Mouse (Mus musculus) hindbrain, postnatal 0 days (tissue): ENCODE measurements at regions not wholly inside any gene's neighbourhood (a gene's known extent, or its start where the extent isn't known, plus 50 kb on each side); places are given as distances from the start of the nearest gene placed in this dataset.
A peak's percentile ranks its signal among the peaks of the same experiment; 100 is the strongest.
"Not testable (repeated sequence)": the region's sequence is repeated elsewhere in the genome, so short reads cannot be mapped to it uniquely, and the experiment has no call there.

Experiments used
- ATAC-seq: fragments of 200-750 bp; cut with Nextera tagmentation; 2 replicates; pipeline ENCODE4 v1.8.0; 2017; ENCODE audit warnings: mild to moderate bottlenecking, moderate TSS enrichment, moderate library complexity
- DNase-seq: peaks from one replicate; pipeline ENCODE4 v3.0.0-alpha.2; 2015; ENCODE audit warnings: low spot score
- H3K27ac ChIP-seq: fragments of 300-500 bp; sonication (generic); 2 replicates; pipeline ENCODE4 v1.5.1; 2014; ENCODE audit warnings: mild to moderate bottlenecking
- H3K27me3 ChIP-seq: fragments of 300-500 bp; sonication (generic); 2 replicates; pipeline ENCODE4 v1.6.1; 2014; ENCODE audit warnings: low read length, mixed read lengths; ENCODE audit not compliant: insufficient read depth
- H3K36me3 ChIP-seq: fragments of 300-500 bp; sonication (generic); 2 replicates; pipeline ENCODE4 v1.6.1; 2014; ENCODE audit warnings: low read length, mixed read lengths; ENCODE audit not compliant: insufficient read depth
- H3K4me1 ChIP-seq: fragments of 300-500 bp; sonication (generic); 2 replicates; pipeline ENCODE4 v1.6.1; 2014; ENCODE audit warnings: antibody characterized with exemption, low read length, mixed read lengths; ENCODE audit not compliant: insufficient read depth
- H3K4me2 ChIP-seq: fragments of 300-500 bp; sonication (generic); 2 replicates; pipeline ENCODE4 v1.6.1; 2014; ENCODE audit warnings: low read depth, mild to moderate bottlenecking, low read length, moderate library complexity, mixed read lengths
- H3K4me3 ChIP-seq: fragments of 300-500 bp; sonication (generic); 2 replicates; pipeline ENCODE4 v1.5.1; 2014; ENCODE audit warnings: low read length
- H3K9ac ChIP-seq: fragments of 300-500 bp; sonication (generic); replicated peaks from 2 replicates; pipeline ENCODE4 v1.6.1; 2014; ENCODE audit warnings: mild to moderate bottlenecking, low read length, moderate library complexity, mixed read lengths
- H3K9me3 ChIP-seq: fragments of 300-500 bp; sonication (generic); 2 replicates; pipeline ENCODE4 v1.6.1; 2016; ENCODE audit warnings: low read length, mixed read lengths
- CTCF ChIP-seq: IDR thresholded peaks from 2 replicates; pipeline ENCODE4 v1.5.1; 2016; ENCODE audit warnings: antibody characterized with exemption, control low read depth, low read depth
- WGBS: fragments of 180-500 bp; shearing (Covaris S2); extraction: QIAGEN DNeasy Blood & Tissue Kit; methylation state at CpG from one replicate; pipeline ENCODE4 v1.1.7; 2014; 5-methylcytosine and 5-hydroxymethylcytosine counted together

- Histone ChIP-seq H3K4me3 (no peak overlapping the region), H3K9ac (no peak overlapping the region), H3K4me2 (no peak overlapping the region), H3K4me1 (no peaks in the 10 kb centered on the region), H3K27me3 (no peaks in the 10 kb centered on the region), H3K9me3 (no peaks in the 10 kb centered on the region), H3K27ac (no peak overlapping the region), H3K36me3 (no peaks in the 10 kb centered on the region)
- 3% methylated on average over 3 of the region's 3 CpGs for WGBS
- ATAC-seq: no peak
- DNase-seq: no peak
- no peak for TF ChIP-seq CTCF
These were observed 211.4 kb upstream of the Pum3 start for GRCm38 (mm10) chr19:27641001-27641400.

GRCm38 (mm10) chr19:27633105-27633504 lies 203.5 kb upstream of the Pum3 start:
- Histone ChIP-seq H3K27me3 (no peaks in the 10 kb centered on the region), H3K4me3 (no peak overlapping the region), H3K4me2 (no peak overlapping the region), H3K4me1 (no peaks in the 10 kb centered on the region), H3K36me3 (no peaks in the 10 kb centered on the region), H3K9ac (no peak overlapping the region), H3K9me3 (no peaks in the 10 kb centered on the region), H3K27ac (no peak overlapping the region)
- no peak for TF ChIP-seq CTCF
- DNase-seq (no peak), ATAC-seq (no peak)
- 76% methylated on average over 6 of the region's 6 CpGs for WGBS

DNA sequence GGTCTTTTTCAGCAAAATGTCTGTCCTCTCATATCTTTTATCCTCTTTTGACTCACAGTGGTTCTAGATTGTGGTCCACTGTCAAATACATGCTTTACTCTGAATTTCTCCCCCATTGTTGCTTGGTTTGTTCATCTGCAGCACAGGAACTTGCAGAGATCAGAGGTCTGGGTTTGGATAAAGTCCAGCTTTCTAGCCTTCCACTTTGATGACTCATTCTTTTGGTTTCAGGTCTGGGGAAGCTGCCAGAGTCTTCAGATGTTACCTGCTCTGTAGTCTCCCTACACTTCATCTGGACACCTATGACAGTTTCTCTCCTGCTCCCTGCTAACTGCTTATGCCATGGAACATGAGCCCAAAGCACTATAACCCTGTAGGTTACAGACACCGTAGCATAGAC lies 198.0 kb upstream of the Pum3 start:
- Histone ChIP-seq H3K36me3 (no peaks in the 10 kb centered on the region), H3K9ac (no peak overlapping the region), H3K27me3 (no peaks in the 10 kb centered on the region), H3K4me3 (no peak overlapping the region), H3K9me3 (no peaks in the 10 kb centered on the region), H3K4me1 (no peaks in the 10 kb centered on the region), H3K4me2 (no peak overlapping the region), H3K27ac (no peak overlapping the region)
- DNase-seq (no peak), ATAC-seq (no peak)
- WGBS: 88% methylated on average over 1 of the region's 1 CpGs
- no peak for TF ChIP-seq CTCF

- 75% methylated on average over 5 of the region's 5 CpGs for WGBS
- ATAC-seq (no peak), DNase-seq (no peak)
- Histone ChIP-seq H3K36me3 (no peaks in the 10 kb centered on the region), H3K9me3 (no peaks in the 10 kb centered on the region), H3K9ac (no peak overlapping the region), H3K27me3 (no peaks in the 10 kb centered on the region), H3K4me2 (no peak overlapping the region), H3K4me3 (no peak overlapping the region), H3K27ac (no peak overlapping the region), H3K4me1 (no peaks in the 10 kb centered on the region)
- TF ChIP-seq CTCF: no peak
These were observed 187.9 kb upstream of the Pum3 start for GRCm38 (mm10) chr19:27617522-27617921.

DNA sequence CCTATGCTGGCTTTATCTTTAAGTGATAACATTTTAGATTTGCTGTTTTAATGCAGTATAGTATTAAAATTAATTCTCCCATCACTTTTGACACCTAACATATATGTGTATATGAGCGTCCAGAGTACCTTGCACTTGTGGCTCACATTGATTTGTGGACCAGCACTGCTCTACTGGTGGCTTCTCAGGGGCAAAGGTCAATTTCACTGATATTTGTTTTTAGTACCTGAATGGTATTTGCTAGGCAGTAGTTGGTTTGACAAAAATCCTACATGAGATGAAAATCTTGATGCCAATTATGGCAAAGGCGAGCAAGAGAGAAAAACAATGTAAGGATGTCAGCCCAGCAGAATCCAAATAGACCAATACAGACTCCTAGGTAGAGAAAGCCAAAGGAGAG lies 177.3 kb upstream of the Pum3 start:
- Histone ChIP-seq H3K36me3 (no peaks in the 10 kb centered on the region), H3K27ac (no peak overlapping the region), H3K27me3 (no peaks in the 10 kb centered on the region), H3K4me2 (no peak overlapping the region), H3K9me3 (no peaks in the 10 kb centered on the region), H3K4me1 (no peaks in the 10 kb centered on the region), H3K4me3 (no peak overlapping the region), H3K9ac (no peak overlapping the region)
- no peak for ATAC-seq
- 90% methylated on average over 2 of the region's 2 CpGs for WGBS
- DNase-seq: no peak
- no peak for TF ChIP-seq CTCF

GRCm38 (mm10) chr19:27603296-27603695 lies 173.7 kb upstream of the Pum3 start:
- no peak for DNase-seq
- no peak overlapping the region for H3K27ac ChIP-seq
- TF ChIP-seq CTCF: no peak
- peaks cover 5% of the 10 kb centered on the region; the same call in 1 of the 2 replicates for H3K4me1 ChIP-seq
- no peak for ATAC-seq
- H3K4me2 ChIP-seq: no peak overlapping the region
- 13% methylated on average over 8 of the region's 8 CpGs for WGBS
- H3K9me3 ChIP-seq: no peaks in the 10 kb centered on the region
- no peaks in the 10 kb centered on the region for H3K36me3 ChIP-seq
- no peak overlapping the region for H3K9ac ChIP-seq
- no peak overlapping the region for H3K4me3 ChIP-seq
- no peaks in the 10 kb centered on the region for H3K27me3 ChIP-seq

- H3K36me3 ChIP-seq: no peaks in the 10 kb centered on the region
- H3K4me1 ChIP-seq: peaks cover 5% of the 10 kb centered on the region; the same call in 1 of the 2 replicates
- H3K4me3 ChIP-seq: no peak overlapping the region
- H3K9ac ChIP-seq: no peak overlapping the region
- no peak overlapping the region for H3K27ac ChIP-seq
- no peak overlapping the region for H3K4me2 ChIP-seq
- 77% methylated on average over 3 of the region's 3 CpGs for WGBS
- no peak for TF ChIP-seq CTCF
- DNase-seq (no peak), ATAC-seq (no peak)
- no peaks in the 10 kb centered on the region for H3K9me3 ChIP-seq
- H3K27me3 ChIP-seq: no peaks in the 10 kb centered on the region
These were observed 171.9 kb upstream of the Pum3 start for GRCm38 (mm10) chr19:27601551-27601950.

DNA sequence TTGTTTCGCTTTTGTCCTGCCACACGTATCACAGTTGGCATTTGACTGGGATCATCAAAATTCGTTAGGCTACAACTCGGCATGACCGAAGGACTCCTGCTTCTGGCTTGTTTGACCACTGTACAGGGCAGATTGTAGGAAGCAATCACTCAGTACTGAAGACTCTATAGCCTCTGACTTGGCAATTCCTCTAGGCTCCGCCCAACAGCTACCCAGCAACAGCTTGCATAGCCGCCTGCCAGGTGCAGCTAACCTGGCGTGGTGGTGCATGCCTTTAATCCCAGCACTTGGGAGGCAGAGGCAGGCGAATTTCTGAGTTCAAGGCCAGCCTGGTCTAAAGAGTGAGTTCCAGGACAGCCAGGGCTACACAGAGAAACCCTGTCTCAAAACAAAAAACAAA lies 170.8 kb upstream of the Pum3 start:
- Histone ChIP-seq H3K4me2 (peak overlapping the region; percentile 27; the same call in 1 of the 2 replicates), H3K27ac (peak overlapping the region; percentile 60)
- H3K9me3 ChIP-seq, ATAC-seq, H3K36me3 ChIP-seq, H3K4me3 ChIP-seq, H3K9ac ChIP-seq, DNase-seq, H3K27me3 ChIP-seq, H3K4me1 ChIP-seq: not testable (repeated sequence)
- WGBS: 69% methylated on average over 9 of the region's 9 CpGs
